ENCODE assay signal across 9 mouse cellular contexts in the genomic region with DNA sequence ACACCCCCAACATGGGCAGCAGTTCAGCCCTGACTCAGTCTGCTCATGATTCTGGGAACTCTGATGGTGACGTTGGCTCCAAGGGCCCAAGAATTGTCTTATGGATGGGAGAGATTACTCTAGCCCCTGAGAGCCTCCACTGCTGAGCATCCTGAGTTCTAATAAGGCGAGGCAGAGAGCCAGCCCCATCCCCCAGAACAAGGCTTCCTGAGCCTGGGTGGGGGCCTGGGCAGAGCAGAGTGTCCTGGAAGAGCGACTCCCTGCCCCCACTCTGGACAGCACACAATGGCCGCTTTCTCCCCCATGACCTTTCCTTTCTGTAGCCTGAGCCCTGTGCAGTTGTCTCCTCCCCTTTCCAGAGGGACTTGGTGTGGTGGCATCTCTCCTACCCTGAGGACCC. TPM values are rescaled to one million over a fixed set of nuclear protein-coding genes. Genes with fewer than 3 reads are reported as not detected.
DNase-seq lines count a peak whose midpoint lies in the region; ATAC-seq and TF ChIP-seq lines count a peak whose summit lies in the region.
"Had no signal": no experiment of that assay in that cellular context is flagged by ENCODE, and none has a peak within 500 bp of the region (broad histone marks: within the 10 kb centered on the region; RNA-seq: fewer than 3 reads in every experiment).

No protein-coding gene starts in this region.

- no peak overlapping the region for H3K9ac ChIP-seq in CH12.LX (ENCODE audit: insufficient read depth, low read depth)
- peak overlapping the region; percentile 29 for H3K9ac ChIP-seq in ES-Bruce4 (ENCODE audit: low read depth, poor library complexity, severe bottlenecking)
- H3K9ac ChIP-seq in heart, postnatal 0 days (replicated peaks; ENCODE audit: low read depth, low read length), result no peak overlapping the region
- H3K9ac ChIP-seq in liver, embryonic 11.5 days (ENCODE audit: low read depth, low read length), result no peak overlapping the region

- 47% methylated on average over 4 of the region's 4 CpGs for WGBS in heart, postnatal 0 days
- WGBS in liver, embryonic 11.5 days, result 46% methylated on average over 4 of the region's 4 CpGs
- WGBS in thymus, adult 2 months, result 96% methylated on average over 4 of the region's 4 CpGs

- H3K27me3 ChIP-seq in CH12.LX (replicated peaks) (no peaks in the 10 kb centered on the region), ES-Bruce4 (ENCODE audit: control insufficient read depth, insufficient read depth, low read length, poor library complexity, severe bottlenecking) (no peaks in the 10 kb centered on the region)
- no peaks in the 10 kb centered on the region for H3K27me3 ChIP-seq in heart, postnatal 0 days (ENCODE audit: control insufficient read depth, insufficient read depth, low read length)
- no peaks in the 10 kb centered on the region for H3K27me3 ChIP-seq in liver, embryonic 11.5 days (replicated peaks; ENCODE audit: control insufficient read depth, insufficient read depth, low read length)
- H3K27me3 ChIP-seq in thymus, adult 2 months (ENCODE audit: control insufficient read depth, insufficient read depth, low read length), result no peaks in the 10 kb centered on the region

- dilution Hi-C loops in CH12.LX (cut with MboI; ENCODE audit: extremely low pct_ligation_motif_present, extremely low pct_unique_long_range_greater_than_20kb, low sequenced_read_pairs), result no loop called here

- H3K36me3 ChIP-seq in CH12.LX (replicated peaks in 1 of 2; ENCODE audit: control insufficient read depth in 1 of 2, insufficient read depth in 1 of 2, low read length in 1 of 2) (peaks cover 25 to 66% of the 10 kb centered on the region in 2 experiments), ES-Bruce4 (ENCODE audit: control insufficient read depth, insufficient read depth, low read length, poor library complexity, severe bottlenecking) (peaks cover 6% of the 10 kb centered on the region)
- peaks cover 30% of the 10 kb centered on the region for H3K36me3 ChIP-seq in heart, postnatal 0 days (replicated peaks; ENCODE audit: control insufficient read depth, insufficient read depth, low read length)
- peaks cover 18% of the 10 kb centered on the region for H3K36me3 ChIP-seq in liver, embryonic 11.5 days (ENCODE audit: control insufficient read depth, insufficient read depth, low read length)
- peaks cover 4% of the 10 kb centered on the region for H3K36me3 ChIP-seq in thymus, adult 2 months (ENCODE audit: control insufficient read depth, insufficient read depth, low read length)

- peak; percentile 36 for ATAC-seq in heart, postnatal 0 days (ENCODE audit: insufficient read depth, low read depth)
- ATAC-seq in liver, embryonic 11.5 days (replicated peaks; ENCODE audit: low FRiP score), result no peak

- peaks cover 34% of the 10 kb centered on the region for H3K79me2 ChIP-seq in CH12.LX (replicated peaks; ENCODE audit: control insufficient read depth, extremely low read depth, insufficient read depth, poor library complexity, severe bottlenecking)

- no peak for DNase-seq in CH12.LX (ENCODE audit: extremely low read depth)
- peak; percentile 45 for DNase-seq in heart, postnatal 0 days (ENCODE audit: low spot score)
- DNase-seq in liver, embryonic 11.5 days (ENCODE audit: low spot score), result no peak
- DNase-seq in retina, postnatal 1 day, result peak; percentile 46
- DNase-seq in yolk sac, embryonic 10.5 days (ENCODE audit: low spot score), result no peak
- DNase-seq in thymus, adult 2 months, result no peak
- no peak for DNase-seq in right cerebral cortex, postnatal 14 days

- TF ChIP-seq POLR2A in CH12.LX (IDR thresholded peaks at IDR 0.05; ENCODE audit: low read depth, low read length) (no peak), ES-Bruce4 (IDR thresholded peaks at IDR 0.05; ENCODE audit: insufficient read depth, low read length) (no peak)
- TF ChIP-seq POLR2A in thymus, adult 2 months (IDR thresholded peaks at IDR 0.05; ENCODE audit: control insufficient read depth, extremely low read depth, insufficient read depth, low read length, poor library complexity), result no peak

- no peaks in the 10 kb centered on the region for H3K9me3 ChIP-seq in CH12.LX (replicated peaks; ENCODE audit: low read length)
- no peaks in the 10 kb centered on the region for H3K9me3 ChIP-seq in ES-Bruce4 (replicated peaks; ENCODE audit: control insufficient read depth, insufficient read depth, low read length, poor library complexity, severe bottlenecking)
- no peaks in the 10 kb centered on the region for H3K9me3 ChIP-seq in heart, postnatal 0 days (replicated peaks; ENCODE audit: control insufficient read depth, low read length)
- no peaks in the 10 kb centered on the region for H3K9me3 ChIP-seq in liver, embryonic 11.5 days (ENCODE audit: control insufficient read depth, low read length)

- no peak for TF ChIP-seq CTCF in CH12.LX (conservative IDR thresholded peaks at IDR 0.05 in 1 of 2, IDR thresholded peaks at IDR 0.05 in 1 of 2; ENCODE audit: low read depth in 2 of 2, low read length in 2 of 2)
- TF ChIP-seq CTCF in ES-Bruce4 (IDR thresholded peaks at IDR 0.05; ENCODE audit: low read depth, low read length), result no peak
- TF ChIP-seq CTCF in heart, postnatal 0 days (IDR thresholded peaks at IDR 0.05; ENCODE audit: low read depth), result no peak
- no peak for TF ChIP-seq CTCF in thymus, adult 2 months (IDR thresholded peaks at IDR 0.05; ENCODE audit: borderline replicate concordance, control insufficient read depth, extremely low read depth, insufficient read depth, low read length, poor library complexity)

- no peak for TF ChIP-seq RAD21 in CH12.LX (IDR thresholded peaks at IDR 0.05; ENCODE audit: low read depth, low read length)

- H3K4me3 ChIP-seq in CH12.LX (replicated peaks in 1 of 3; ENCODE audit: low read depth in 2 of 3, low read length in 2 of 3, poor library complexity in 1 of 3), result no peak overlapping the region
- H3K4me3 ChIP-seq in ES-Bruce4 (ENCODE audit: low read depth, low read length), result peak overlapping the region; percentile 13; the same call in 1 of the 2 replicates
- no peak overlapping the region for H3K4me3 ChIP-seq in heart, postnatal 0 days (ENCODE audit: low read depth, low read length)
- no peak overlapping the region for H3K4me3 ChIP-seq in liver, embryonic 11.5 days (ENCODE audit: low read depth, low read length)
- no peak overlapping the region for H3K4me3 ChIP-seq in thymus, adult 2 months (ENCODE audit: control insufficient read depth, insufficient read depth, low read length)

- no peak overlapping the region for H3K4me2 ChIP-seq in CH12.LX (ENCODE audit: insufficient read depth, low read depth, poor library complexity, severe bottlenecking)
- peak overlapping the region; percentile 20; the same call in 1 of the 2 replicates for H3K4me2 ChIP-seq in heart, postnatal 0 days (ENCODE audit: low read depth, low read length)
- H3K4me2 ChIP-seq in liver, embryonic 11.5 days, result peak overlapping the region; percentile 37; the same call in 1 of the 2 replicates

- no peak overlapping the region for H3K27ac ChIP-seq in CH12.LX (ENCODE audit: insufficient read depth, low read depth)
- H3K27ac ChIP-seq in ES-Bruce4 (ENCODE audit: insufficient read depth, low read length), result peak overlapping the region; percentile 96
- peak overlapping the region; percentile 94 for H3K27ac ChIP-seq in heart, postnatal 0 days (ENCODE audit: low read depth)
- H3K27ac ChIP-seq in liver, embryonic 11.5 days (ENCODE audit: low read depth, low read length), result peak overlapping the region; percentile 50
- H3K27ac ChIP-seq in thymus, adult 2 months (ENCODE audit: control insufficient read depth, insufficient read depth, low read length), result no peak overlapping the region
- H3K27ac ChIP-seq: macrophage had no signal

- H3K4me1 ChIP-seq in CH12.LX (ENCODE audit: control insufficient read depth in 1 of 2, insufficient read depth in 2 of 2) (peaks cover 19 to 54% of the 10 kb centered on the region in 2 experiments), ES-Bruce4 (ENCODE audit: control insufficient read depth, insufficient read depth, low read length) (peaks cover 17% of the 10 kb centered on the region)
- peaks cover 25% of the 10 kb centered on the region for H3K4me1 ChIP-seq in heart, postnatal 0 days (ENCODE audit: control insufficient read depth, insufficient read depth)
- peaks cover 41% of the 10 kb centered on the region for H3K4me1 ChIP-seq in liver, embryonic 11.5 days (replicated peaks; ENCODE audit: control insufficient read depth, insufficient read depth, low read length)
- peaks cover 11% of the 10 kb centered on the region for H3K4me1 ChIP-seq in thymus, adult 2 months (replicated peaks; ENCODE audit: control insufficient read depth, insufficient read depth, low read length)

- in situ Hi-C loops in CH12.LX (cut with MboI; ENCODE audit: low pct_ligation_motif_present, low pct_unique_long_range_greater_than_20kb, low sequenced_read_pairs), result loop anchor here (5.0 kb wide), 1 partner anchor 124 kb away; no protein-coding TSS in a partner anchor

- TF ChIP-seq EP300 in CH12.LX (IDR thresholded peaks at IDR 0.05; ENCODE audit: low read length) (no peak), ES-Bruce4 (IDR thresholded peaks at IDR 0.05; ENCODE audit: insufficient read depth, low read depth, low read length) (peak; percentile 75)
- no peak for TF ChIP-seq EP300 in heart, postnatal 0 days (IDR thresholded peaks at IDR 0.05; ENCODE audit: low read depth)

RNA-seq across cellular contexts. Expression of a gene that starts 4.5 kb away (rescaled TPM):
- total RNA-seq in CH12.LX (2012; rRNA removed) (28.9 and 30.8 TPM in 2 replicates), CH12.LX (2014; rRNA removed) (8.0 and 8.8 TPM in 2 replicates)
- polyA plus RNA-seq in CH12.LX (2012; ENCODE audit: insufficient read length, low read depth) (53.3 and 57.8 TPM in 2 replicates), ES-Bruce4 (2011; ENCODE audit: insufficient read depth, insufficient read length, low read depth, missing spikeins) (56.5 and 63.6 TPM in 2 replicates)
- 57.7 and 63.4 TPM in 2 replicates for total RNA-seq in heart, postnatal 0 days (2014; rRNA removed; ENCODE audit: low replicate concordance)
- 5.5 and 6.2 TPM in 2 replicates for polyA plus RNA-seq in heart, postnatal 0 days (2015; fragmentation: Nextera tagmentation; extraction: Ambion mirVana)
- polyA plus RNA-seq in liver, embryonic 11.5 days (2014; fragmentation: Nextera tagmentation; extraction: Ambion mirVana), result 10.1 and 14.1 TPM in 2 replicates
- 99.0 and 100 TPM in 2 replicates for polyA plus RNA-seq in thymus, adult 2 months (2012; rRNA removed)

RNA-seq across cellular contexts. Expression of a gene that starts 8.4 kb away (rescaled TPM):
- total RNA-seq in CH12.LX (2012; rRNA removed) (1.7 and 1.9 TPM in 2 replicates), CH12.LX (2014; rRNA removed) (0.53 and 0.55 TPM in 2 replicates)
- polyA plus RNA-seq in CH12.LX (2012; ENCODE audit: insufficient read length, low read depth) (2.7 and 2.8 TPM in 2 replicates), ES-Bruce4 (2011; ENCODE audit: insufficient read depth, insufficient read length, low read depth, missing spikeins) (3.6 and 4.0 TPM in 2 replicates)
- total RNA-seq in heart, postnatal 0 days (2014; rRNA removed; ENCODE audit: low replicate concordance), result 6.4 and 9.9 TPM in 2 replicates
- polyA plus RNA-seq in heart, postnatal 0 days (2015; fragmentation: Nextera tagmentation; extraction: Ambion mirVana), result 2.6 and 2.7 TPM in 2 replicates
- polyA plus RNA-seq in liver, embryonic 11.5 days (2014; fragmentation: Nextera tagmentation; extraction: Ambion mirVana), result 4.4 and 5.6 TPM in 2 replicates
- polyA plus RNA-seq in thymus, adult 2 months (2012; rRNA removed), result 47.4 and 52.7 TPM in 2 replicates

RNA-seq across cellular contexts. Expression of a gene that starts 17.1 kb away (rescaled TPM):
- 0.38 and 0.63 TPM in 2 replicates for total RNA-seq in CH12.LX (2012; rRNA removed)
- total RNA-seq in CH12.LX (2014; rRNA removed), result 0.08 and 0.11 TPM in 2 replicates
- 0.23 and 0.38 TPM in 2 replicates for polyA plus RNA-seq in CH12.LX (2012; ENCODE audit: insufficient read length, low read depth)
- polyA plus RNA-seq in ES-Bruce4 (2011; ENCODE audit: insufficient read depth, insufficient read length, low read depth, missing spikeins), result not detected in 2 replicates
- total RNA-seq in heart, postnatal 0 days (2014; rRNA removed; ENCODE audit: low replicate concordance), result 2.1 and 4.4 TPM in 2 replicates
- polyA plus RNA-seq in heart, postnatal 0 days (2015; fragmentation: Nextera tagmentation; extraction: Ambion mirVana), result 0.86 and 1.2 TPM in 2 replicates
- 3.9 and 4.2 TPM in 2 replicates for polyA plus RNA-seq in liver, embryonic 11.5 days (2014; fragmentation: Nextera tagmentation; extraction: Ambion mirVana)
- polyA plus RNA-seq in thymus, adult 2 months (2012; rRNA removed), result 14.2 and 18.9 TPM in 2 replicates

RNA-seq across cellular contexts. Expression of a gene that starts 17.9 kb away (rescaled TPM):
- total RNA-seq in CH12.LX (2012; rRNA removed) (11.1 and 12.8 TPM in 2 replicates), CH12.LX (2014; rRNA removed) (6.4 and 6.7 TPM in 2 replicates)
- polyA plus RNA-seq in CH12.LX (2012; ENCODE audit: insufficient read length, low read depth) (12.6 and 14.9 TPM in 2 replicates), ES-Bruce4 (2011; ENCODE audit: insufficient read depth, insufficient read length, low read depth, missing spikeins) (8.2 and 11.3 TPM in 2 replicates)
- 13.3 and 14.5 TPM in 2 replicates for total RNA-seq in heart, postnatal 0 days (2014; rRNA removed; ENCODE audit: low replicate concordance)
- 22.5 and 23.8 TPM in 2 replicates for polyA plus RNA-seq in heart, postnatal 0 days (2015; fragmentation: Nextera tagmentation; extraction: Ambion mirVana)
- polyA plus RNA-seq in liver, embryonic 11.5 days (2014; fragmentation: Nextera tagmentation; extraction: Ambion mirVana), result 16.2 and 17.9 TPM in 2 replicates
- polyA plus RNA-seq in thymus, adult 2 months (2012; rRNA removed), result 72.7 and 74.2 TPM in 2 replicates

RNA-seq across cellular contexts. Expression of a gene that starts 21.1 kb away (rescaled TPM):
- total RNA-seq in CH12.LX (2012; rRNA removed) (0.13 TPM in 1 of 2 replicates, not detected in the other), CH12.LX (2014; rRNA removed) (0.30 TPM in 1 of 2 replicates, not detected in the other)
- polyA plus RNA-seq in CH12.LX (2012; ENCODE audit: insufficient read length, low read depth) (0.17 and 0.53 TPM in 2 replicates), ES-Bruce4 (2011; ENCODE audit: insufficient read depth, insufficient read length, low read depth, missing spikeins) (not detected in 2 replicates)
- total RNA-seq in heart, postnatal 0 days (2014; rRNA removed; ENCODE audit: low replicate concordance), result not detected in 2 replicates
- polyA plus RNA-seq in heart, postnatal 0 days (2015; fragmentation: Nextera tagmentation; extraction: Ambion mirVana), result 0.08 TPM in 1 of 2 replicates, not detected in the other
- not detected in 2 replicates for polyA plus RNA-seq in liver, embryonic 11.5 days (2014; fragmentation: Nextera tagmentation; extraction: Ambion mirVana)
- 3.2 and 3.6 TPM in 2 replicates for polyA plus RNA-seq in thymus, adult 2 months (2012; rRNA removed)
- polyA plus RNA-seq: macrophage had no signal

Comparison
In these comparisons a context has a peak if more than half of its experiments do, and no peak if none do; other contexts are left out.
1. DNase-seq: peak in heart, postnatal 0 days (single experiment) and retina, postnatal 1 day (single experiment); none in CH12.LX (single experiment), liver, embryonic 11.5 days (single experiment), yolk sac, embryonic 10.5 days (single experiment), thymus, adult 2 months (single experiment) and right cerebral cortex, postnatal 14 days (single experiment).
2. H3K27ac ChIP-seq: peak in ES-Bruce4 (single experiment), heart, postnatal 0 days (single experiment) and liver, embryonic 11.5 days (single experiment); none in CH12.LX (single experiment) and thymus, adult 2 months (single experiment).